Mouse (Mus musculus) forebrain, embryonic 13.5 days (tissue): Measurements from ENCODE around the gene Pepd. TPM values are rescaled to one million over a fixed set of nuclear protein-coding genes. Genes with fewer than 3 reads are reported as not detected.
"Not testable (repeated sequence)": the region's sequence is repeated elsewhere in the genome, so short reads cannot be mapped to it uniquely, and the experiment has no call there.

ENCODE experiments used
- ATAC-seq: fragments of 200-750 bp; cut with Nextera tagmentation; 2 replicates; pipeline ENCODE4 v1.8.0; 2017
- H3K27ac ChIP-seq: fragments of 300-500 bp; sonication (generic); 2 replicates; pipeline ENCODE4 v1.5.1; 2015; ENCODE audit warnings: inconsistent platforms, mild to moderate bottlenecking, moderate library complexity
- H3K27me3 ChIP-seq: fragments of 300-500 bp; sonication (generic); 2 replicates; pipeline ENCODE4 v1.6.1; 2015; ENCODE audit warnings: mild to moderate bottlenecking, inconsistent platforms
- H3K36me3 ChIP-seq: fragments of 300-500 bp; sonication (generic); 2 replicates; pipeline ENCODE4 v1.6.1; 2015; ENCODE audit warnings: mild to moderate bottlenecking, inconsistent platforms; ENCODE audit not compliant: poor library complexity, severe bottlenecking
- H3K4me1 ChIP-seq: fragments of 300-500 bp; sonication (generic); 2 replicates; pipeline ENCODE4 v1.6.1; 2015; ENCODE audit warnings: inconsistent platforms
- H3K4me2 ChIP-seq: fragments of 300-500 bp; sonication (generic); 2 replicates; pipeline ENCODE4 v1.6.1; 2015; ENCODE audit warnings: inconsistent platforms, mild to moderate bottlenecking, moderate library complexity
- H3K4me3 ChIP-seq: fragments of 300-500 bp; sonication (generic); 2 replicates; pipeline ENCODE4 v1.5.1; 2015; ENCODE audit warnings: mild to moderate bottlenecking, inconsistent platforms
- H3K9ac ChIP-seq: fragments of 300-500 bp; sonication (generic); 2 replicates; pipeline ENCODE4 v1.6.1; 2015; ENCODE audit warnings: mild to moderate bottlenecking, inconsistent platforms
- H3K9me3 ChIP-seq: fragments of 300-500 bp; sonication (generic); replicated peaks from 2 replicates; pipeline ENCODE4 v1.6.1; 2016; ENCODE audit warnings: inconsistent platforms
- WGBS: fragments of 180-500 bp; shearing (Covaris S2); methylation state at CpG from one replicate; pipeline ENCODE4 v1.1.7; 2015; 5-methylcytosine and 5-hydroxymethylcytosine counted together
- polyA plus RNA-seq: library from polyadenylated mRNA; unstranded; fragments of >200 nt; fragmentation: Nextera tagmentation; extraction: Ambion mirVana; gene quantifications from 2 replicates; pipeline ENCODE4 v1.2.1, GENCODE M21; 2015

The Pepd gene
- polyA plus RNA-seq, 1 experiment from 2014 or later = 46.5 TPM

DNA sequence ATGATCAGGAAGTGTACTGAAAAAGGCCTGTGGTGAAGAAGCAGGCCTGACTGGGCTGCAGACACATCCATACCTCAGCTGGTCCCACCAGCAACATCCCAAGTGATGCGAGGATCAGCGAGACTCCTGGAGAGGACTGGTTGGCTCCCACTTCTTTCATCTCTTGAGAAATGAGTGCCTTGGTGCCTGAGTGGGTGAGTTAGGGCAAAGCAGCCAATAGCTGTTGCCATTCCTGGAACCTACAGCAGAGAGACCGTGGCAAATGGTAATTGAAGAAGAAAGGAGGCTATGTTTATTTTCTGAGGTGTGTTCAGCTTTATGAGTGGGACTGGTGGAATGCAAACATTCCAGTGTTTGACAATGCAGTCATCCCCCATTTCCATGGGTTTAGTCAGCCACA is 55.2 kb downstream of the Pepd start:
- Histone ChIP-seq H3K4me3 (no peak overlapping the region), H3K27me3 (no peaks in the 10 kb centered on the region), H3K36me3 (peaks cover 14% of the 10 kb centered on the region; the same call in 1 of the 2 replicates), H3K9ac (no peak overlapping the region), H3K4me2 (no peak overlapping the region), H3K4me1 (no peaks in the 10 kb centered on the region), H3K9me3 (no peaks in the 10 kb centered on the region), H3K27ac (no peak overlapping the region)
- 88% methylated on average over 3 of the region's 3 CpGs for WGBS
- ATAC-seq = no peak

GRCm38 (mm10) chr7:34968749-34969433 is 56.7 kb downstream of the Pepd start:
- WGBS = 80% methylated on average over 3 of the region's 3 CpGs
- Histone ChIP-seq H3K4me1 (0 out of 2 replicates have a peak, but pooled peaks cover 5% of the 10 kb centered on the region), H3K9ac (no peak overlapping the region), H3K36me3 (peaks cover 14% of the 10 kb centered on the region; the same call in 1 of the 2 replicates), H3K9me3 (no peaks in the 10 kb centered on the region), H3K4me3 (no peak overlapping the region), H3K4me2 (no peak overlapping the region), H3K27ac (no peak overlapping the region), H3K27me3 (no peaks in the 10 kb centered on the region)
- no peak for ATAC-seq

GRCm38 (mm10) chr7:34971826-34972225 is 59.6 kb downstream of the Pepd start:
- no peak for ATAC-seq
- H3K9me3 ChIP-seq = no peaks in the 10 kb centered on the region
- no peak overlapping the region for H3K27ac ChIP-seq
- H3K4me3 ChIP-seq = no peak overlapping the region
- 67% methylated on average over 10 of the region's 10 CpGs for WGBS
- H3K27me3 ChIP-seq = no peaks in the 10 kb centered on the region
- H3K9ac ChIP-seq = no peak overlapping the region
- peaks cover 18% of the 10 kb centered on the region; the same call in 1 of the 2 replicates for H3K4me1 ChIP-seq
- no peak overlapping the region for H3K4me2 ChIP-seq
- H3K36me3 ChIP-seq = peaks cover 14% of the 10 kb centered on the region; the same call in 1 of the 2 replicates

DNA sequence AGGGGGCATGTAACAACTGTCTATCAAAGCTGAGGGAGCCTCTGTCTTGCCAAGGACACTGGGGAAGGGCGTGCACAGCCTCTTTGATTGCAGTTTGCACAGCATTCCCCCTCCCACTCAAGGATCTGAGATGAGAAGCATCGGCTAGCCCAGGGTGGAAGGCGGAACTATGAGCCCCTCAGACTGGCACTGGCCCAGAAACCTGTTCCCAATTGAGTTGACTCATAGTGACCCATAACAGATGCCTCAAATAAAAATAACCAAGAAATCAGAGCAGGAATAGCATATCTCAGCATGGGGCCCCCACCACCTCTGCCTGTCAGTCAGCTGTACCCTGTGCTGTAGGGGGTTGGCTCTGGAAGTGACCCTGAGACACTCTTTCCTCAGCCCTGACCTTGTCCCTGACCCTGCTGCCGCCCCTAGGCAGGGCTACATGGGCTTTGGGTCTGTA is 60.8 kb downstream of the Pepd start:
- Histone ChIP-seq H3K27ac (no peak overlapping the region), H3K27me3 (no peaks in the 10 kb centered on the region), H3K4me1 (peaks cover 18% of the 10 kb centered on the region; the same call in 1 of the 2 replicates), H3K9ac (no peak overlapping the region), H3K4me2 (no peak overlapping the region), H3K4me3 (no peak overlapping the region), H3K36me3 (peaks cover 14% of the 10 kb centered on the region; the same call in 1 of the 2 replicates), H3K9me3 (no peaks in the 10 kb centered on the region)
- ATAC-seq = no peak
- WGBS = 59% methylated on average over 4 of the region's 4 CpGs

GRCm38 (mm10) chr7:34973877-34974276 is 61.7 kb downstream of the Pepd start:
- H3K9me3 ChIP-seq = no peaks in the 10 kb centered on the region
- no peak overlapping the region for H3K4me3 ChIP-seq
- peaks cover 18% of the 10 kb centered on the region; the same call in 1 of the 2 replicates for H3K4me1 ChIP-seq
- no peaks in the 10 kb centered on the region for H3K27me3 ChIP-seq
- H3K9ac ChIP-seq = no peak overlapping the region
- H3K27ac ChIP-seq = no peak overlapping the region
- no peak overlapping the region for H3K4me2 ChIP-seq
- ATAC-seq = no peak
- 79% methylated on average over 3 of the region's 3 CpGs for WGBS
- peaks cover 14% of the 10 kb centered on the region; the same call in 1 of the 2 replicates for H3K36me3 ChIP-seq

DNA sequence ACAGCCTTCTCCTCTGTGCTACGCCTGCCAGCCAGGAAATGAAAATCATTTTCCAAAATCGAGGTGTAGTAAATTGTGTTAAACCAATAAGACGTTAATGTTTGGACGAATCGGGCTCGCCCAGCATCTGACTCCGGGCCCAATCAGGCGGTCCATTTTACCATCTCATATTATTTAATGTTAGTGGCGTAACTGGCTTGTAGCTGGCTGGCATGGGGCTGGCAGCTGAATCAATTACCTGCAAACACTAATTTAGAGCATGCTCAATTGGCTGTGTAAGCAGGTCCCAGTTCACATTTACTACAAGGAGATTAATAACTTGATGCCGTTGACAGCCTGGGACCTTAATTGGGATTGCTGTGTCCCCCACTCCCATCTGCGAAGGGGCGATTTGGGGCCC is 63.7 kb downstream of the Pepd start:
- ATAC-seq = no peak
- no peak overlapping the region for H3K9ac ChIP-seq
- peak overlapping the region; percentile 25; the same call in 1 of the 2 replicates for H3K27ac ChIP-seq
- no peaks in the 10 kb centered on the region for H3K9me3 ChIP-seq
- peaks cover 1% of the 10 kb centered on the region; the same call in 1 of the 2 replicates for H3K36me3 ChIP-seq
- H3K4me1 ChIP-seq = peaks cover 18% of the 10 kb centered on the region; the same call in 1 of the 2 replicates
- no peaks in the 10 kb centered on the region for H3K27me3 ChIP-seq
- whole genome bisulfite sequencing = 74% methylated on average over 12 of the region's 12 CpGs
- no peak overlapping the region for H3K4me2 ChIP-seq
- H3K4me3 ChIP-seq = no peak overlapping the region

DNA sequence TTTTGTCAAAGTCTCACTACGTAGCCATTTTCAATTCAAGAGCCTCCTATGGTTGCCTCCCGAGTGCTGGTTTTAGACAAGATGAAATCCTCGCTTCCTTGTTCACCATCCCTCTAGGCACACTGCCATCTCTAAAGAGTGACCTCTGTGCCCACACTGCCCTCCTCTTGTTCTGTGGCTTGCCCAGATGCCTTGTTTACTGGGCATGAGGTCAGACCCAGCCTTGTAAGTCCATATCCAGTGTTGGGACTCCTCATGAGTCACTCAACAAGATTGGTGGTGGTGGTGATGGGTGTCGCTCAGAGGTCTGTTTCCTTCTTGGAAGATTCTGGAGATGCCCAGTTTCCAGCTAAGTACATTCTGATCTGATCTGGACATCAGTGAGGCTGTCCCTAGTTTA is 65.2 kb downstream of the Pepd start:
- H3K9me3 ChIP-seq = no peaks in the 10 kb centered on the region
- 94% methylated on average over 4 of the region's 4 CpGs for WGBS
- H3K4me3 ChIP-seq = no peak overlapping the region
- H3K36me3 ChIP-seq = peaks cover 3% of the 10 kb centered on the region; the same call in 1 of the 2 replicates
- H3K27ac ChIP-seq = no peak overlapping the region
- ATAC-seq = no peak
- H3K27me3 ChIP-seq = no peaks in the 10 kb centered on the region
- no peak overlapping the region for H3K9ac ChIP-seq
- H3K4me2 ChIP-seq = no peak overlapping the region
- peaks cover 18% of the 10 kb centered on the region; the same call in 1 of the 2 replicates for H3K4me1 ChIP-seq

GRCm38 (mm10) chr7:34981803-34982202 is 69.6 kb downstream of the Pepd start:
- 94% methylated on average over 10 of the region's 10 CpGs for WGBS
- Histone ChIP-seq H3K4me2 (no peak overlapping the region), H3K4me3 (no peak overlapping the region), H3K9ac (no peak overlapping the region), H3K27me3 (no peaks in the 10 kb centered on the region), H3K27ac (no peak overlapping the region), H3K4me1 (peaks cover 4% of the 10 kb centered on the region), H3K36me3 (peaks cover 3% of the 10 kb centered on the region; the same call in 1 of the 2 replicates), H3K9me3 (no peaks in the 10 kb centered on the region)
- no peak for ATAC-seq

- H3K9ac ChIP-seq, H3K4me3 ChIP-seq, H3K4me2 ChIP-seq, H3K27me3 ChIP-seq, H3K36me3 ChIP-seq, H3K9me3 ChIP-seq, H3K4me1 ChIP-seq, ATAC-seq, H3K27ac ChIP-seq: not testable (repeated sequence)
- 69% methylated on average over 2 of the region's 2 CpGs for whole genome bisulfite sequencing
These were observed 70.2 kb downstream of the Pepd start for GRCm38 (mm10) chr7:34982372-34982771.

- Histone ChIP-seq H3K4me1 (peaks cover 19% of the 10 kb centered on the region), H3K27ac (no peak overlapping the region)
These were observed 71.7 kb downstream of the Pepd start for GRCm38 (mm10) chr7:34983702-34984475.

DNA sequence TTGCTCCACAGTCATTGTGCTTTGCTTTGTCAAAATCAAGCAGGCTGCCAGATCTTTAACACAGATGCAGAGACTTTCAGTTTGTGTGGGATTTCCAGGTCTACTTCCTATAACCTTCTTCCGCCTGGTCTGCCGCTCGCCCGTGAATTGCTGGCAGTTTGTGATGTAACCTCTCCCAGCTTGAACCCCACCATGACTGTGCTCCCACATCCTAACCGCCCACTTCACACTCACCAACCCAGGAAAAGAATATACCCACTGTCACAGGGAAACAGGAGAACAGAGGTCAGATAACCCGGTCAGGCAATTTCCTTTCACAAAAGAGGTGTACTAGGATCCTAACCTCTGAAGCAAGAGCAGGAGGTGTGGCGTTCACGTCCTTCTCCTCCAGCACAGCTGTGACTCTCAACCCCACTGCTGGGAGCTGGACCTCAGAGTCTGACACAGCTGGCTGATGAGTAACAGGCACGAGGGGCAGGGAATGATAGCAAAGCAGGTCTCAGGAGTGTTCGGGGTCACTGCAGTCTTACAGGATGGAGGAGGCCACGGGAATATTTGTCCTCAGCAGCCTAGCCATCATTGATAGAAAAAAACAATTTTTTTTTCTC is 72.5 kb downstream of the Pepd start:
- Histone ChIP-seq H3K4me3 (no peak overlapping the region), H3K9me3 (no peaks in the 10 kb centered on the region), H3K27me3 (no peaks in the 10 kb centered on the region), H3K27ac (no peak overlapping the region), H3K36me3 (peaks cover 3% of the 10 kb centered on the region; the same call in 1 of the 2 replicates), H3K4me2 (no peak overlapping the region), H3K9ac (no peak overlapping the region), H3K4me1 (peaks cover 19% of the 10 kb centered on the region)
- ATAC-seq = no peak
- 84% methylated on average over 11 of the region's 11 CpGs for WGBS

More at GRCm38 (mm10) chr7:34983702-34984475, 71.7 kb downstream of the Pepd start:
- ATAC-seq = no peak
- H3K4me2 ChIP-seq = no peak overlapping the region
- no peaks in the 10 kb centered on the region for H3K9me3 ChIP-seq
- no peak overlapping the region for H3K4me3 ChIP-seq
- WGBS = 72% methylated on average over 4 of the region's 4 CpGs
- no peaks in the 10 kb centered on the region for H3K27me3 ChIP-seq
- H3K9ac ChIP-seq = no peak overlapping the region
- H3K36me3 ChIP-seq = peaks cover 3% of the 10 kb centered on the region; the same call in 1 of the 2 replicates

DNA sequence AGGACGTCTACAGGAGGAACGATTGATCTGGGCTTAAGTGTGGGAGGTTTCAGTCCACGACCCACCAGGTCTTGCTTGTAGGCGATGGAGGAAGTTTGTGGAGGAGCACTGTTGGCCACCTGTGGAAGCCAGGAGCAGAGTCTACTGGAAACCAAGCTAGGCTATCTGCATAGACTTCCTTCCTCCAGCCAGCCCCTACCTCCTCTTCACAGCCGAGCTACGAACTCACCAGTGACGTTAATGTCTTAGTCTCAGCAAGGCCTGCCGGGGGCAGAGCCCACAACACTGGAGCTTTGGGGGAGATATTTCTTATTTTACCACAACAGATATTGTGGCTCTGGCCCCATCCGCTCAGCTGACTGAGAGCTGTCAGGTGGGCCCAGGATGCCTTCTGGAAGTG is 73.0 kb downstream of the Pepd start:
- peaks cover 4% of the 10 kb centered on the region; the same call in 1 of the 2 replicates for H3K9me3 ChIP-seq
- ATAC-seq = no peak
- H3K4me3 ChIP-seq = no peak overlapping the region
- H3K9ac ChIP-seq = no peak overlapping the region
- H3K36me3 ChIP-seq = peaks cover 3% of the 10 kb centered on the region; the same call in 1 of the 2 replicates
- no peak overlapping the region for H3K4me2 ChIP-seq
- H3K27ac ChIP-seq = no peak overlapping the region
- H3K27me3 ChIP-seq = no peaks in the 10 kb centered on the region
- H3K4me1 ChIP-seq = peaks cover 19% of the 10 kb centered on the region
- 89% methylated on average over 9 of the region's 9 CpGs for WGBS
